Mouse (Mus musculus) cerebellum, postnatal 4 days (tissue): ENCODE measurements around the gene Prss38.

Experiments used
- DNase-seq, 2 experiments: peaks; one replicate each; pipeline ENCODE4 v3.0.0; 2022; ENCODE audit warnings: low spot score in 2 of 2, mixed read lengths in 1 of 2

Gene Prss38

GRCm38 (mm10) chr11:59375475-59375874, at the start of gene Prss38:
Prss38 (minus strand) TSS chr11:59375657.
- DNase-seq = no peak

GRCm38 (mm10) chr11:59423010-59423588, 47.6 kb upstream of the Prss38 start:
- DNase-seq = no peak

- DNase-seq = no peak
Observed at GRCm38 (mm10) chr11:59421967-59422366, 46.5 kb upstream of the Prss38 start.

- DNase-seq = no peak
Observed at GRCm38 (mm10) chr11:59421436-59421835, 46.0 kb upstream of the Prss38 start.

GRCm38 (mm10) chr11:59418708-59419107, 43.3 kb upstream of the Prss38 start:
- DNase-seq = no peak

GRCm38 (mm10) chr11:59412999-59413863, 37.8 kb upstream of the Prss38 start:
- DNase-seq = no peak

GRCm38 (mm10) chr11:59412058-59412457, 36.6 kb upstream of the Prss38 start:
- no peak for DNase-seq

- DNase-seq = no peak
Observed at GRCm38 (mm10) chr11:59410851-59411250, 35.4 kb upstream of the Prss38 start.

- no peak for DNase-seq
Observed at GRCm38 (mm10) chr11:59405761-59406160, 30.3 kb upstream of the Prss38 start.

- DNase-seq = no peak
Observed at GRCm38 (mm10) chr11:59400876-59401275, 25.4 kb upstream of the Prss38 start.

- DNase-seq = no peak
Observed at GRCm38 (mm10) chr11:59399830-59400229, 24.4 kb upstream of the Prss38 start.

GRCm38 (mm10) chr11:59397536-59398371, 22.3 kb upstream of the Prss38 start:
- DNase-seq = no peak

- no peak for DNase-seq
Observed at GRCm38 (mm10) chr11:59394451-59394850, 19.0 kb upstream of the Prss38 start.

- peak; percentile 40 to 73 for DNase-seq
Observed at GRCm38 (mm10) chr11:59393591-59393990, 18.1 kb upstream of the Prss38 start.

GRCm38 (mm10) chr11:59392300-59392699, 16.8 kb upstream of the Prss38 start:
- DNase-seq = no peak

GRCm38 (mm10) chr11:59390470-59390869, 15.0 kb upstream of the Prss38 start:
- DNase-seq = no peak

- no peak for DNase-seq
Observed at GRCm38 (mm10) chr11:59389617-59390016, 14.2 kb upstream of the Prss38 start.

GRCm38 (mm10) chr11:59388806-59389205, 13.3 kb upstream of the Prss38 start:
- no peak for DNase-seq

GRCm38 (mm10) chr11:59387471-59387870, 12.0 kb upstream of the Prss38 start:
- no peak for DNase-seq

- DNase-seq = no peak
Observed at GRCm38 (mm10) chr11:59385123-59385522, 9.7 kb upstream of the Prss38 start.

- DNase-seq = no peak
Observed at GRCm38 (mm10) chr11:59384441-59384959, 9.0 kb upstream of the Prss38 start.

- DNase-seq = no peak
Observed at GRCm38 (mm10) chr11:59379547-59379946, 4.1 kb upstream of the Prss38 start.
